Mouse (Mus musculus) liver, embryonic 14.5 days (tissue): ENCODE data around the gene Fermt2. TPM values are rescaled to one million over a fixed set of nuclear protein-coding genes. Genes with fewer than 3 reads are reported as not detected.

ENCODE experiments used
- ATAC-seq: fragments of 200-750 bp; cut with Nextera tagmentation; 2 replicates; pipeline ENCODE4 v1.8.0; 2017; ENCODE audit warnings: moderate number of reproducible peaks, mild to moderate bottlenecking, moderate library complexity; ENCODE audit not compliant: insufficient read depth
- DNase-seq, 3 experiments: peaks; one replicate each; pipeline ENCODE4 v3.0.0-alpha.2; 2012 to 2013; ENCODE audit warnings: low read depth in 3 of 3, low spot score in 3 of 3
- H3K27ac ChIP-seq: fragments of 300-500 bp; sonication (generic); 2 replicates; pipeline ENCODE4 v1.5.1; 2014; ENCODE audit warnings: moderate library complexity, mild to moderate bottlenecking, control low read depth, inconsistent platforms
- H3K27me3 ChIP-seq: fragments of 300-500 bp; sonication (generic); 2 replicates; pipeline ENCODE4 v1.6.1; 2014; ENCODE audit warnings: mild to moderate bottlenecking, low read length, moderate library complexity; ENCODE audit not compliant: control insufficient read depth, insufficient read depth
- H3K36me3 ChIP-seq: fragments of 300-500 bp; sonication (generic); replicated peaks from 2 replicates; pipeline ENCODE4 v1.6.1; 2014; ENCODE audit warnings: low read depth; ENCODE audit not compliant: control insufficient read depth, insufficient read depth
- H3K4me1 ChIP-seq, 2 experiments: fragments of 200-500 bp in 1 of 2; fragments of 300-500 bp in 1 of 2; sonication (generic) in 1 of 2; replicated peaks; 2 replicates each; pipeline ENCODE4 v1.6.1; 2012 to 2014; ENCODE audit warnings: antibody characterized with exemption in 1 of 2, inconsistent platforms in 1 of 2, low read length in 1 of 2; ENCODE audit not compliant: control insufficient read depth in 2 of 2, insufficient read depth in 2 of 2
- H3K4me2 ChIP-seq: fragments of 300-500 bp; sonication (generic); 2 replicates; pipeline ENCODE4 v1.6.1; 2014; ENCODE audit warnings: low read depth, mild to moderate bottlenecking, control low read depth, moderate library complexity
- H3K4me3 ChIP-seq, 2 experiments: fragments of 200-500 bp in 1 of 2; fragments of 300-500 bp in 1 of 2; sonication (generic) in 1 of 2; 2 replicates each; pipeline ENCODE4 v1.5.1; 2012 to 2014; ENCODE audit warnings: low read depth in 2 of 2, low read length in 2 of 2, mild to moderate bottlenecking in 2 of 2, control low read depth in 1 of 2, inconsistent platforms in 1 of 2, moderate library complexity in 1 of 2; ENCODE audit not compliant: insufficient read depth in 1 of 2
- H3K9ac ChIP-seq: fragments of 300-500 bp; sonication (generic); replicated peaks from 2 replicates; pipeline ENCODE4 v1.6.1; 2014; ENCODE audit warnings: mild to moderate bottlenecking, control low read depth, moderate library complexity
- H3K9me3 ChIP-seq: fragments of 300-500 bp; sonication (generic); 2 replicates; pipeline ENCODE4 v1.6.1; 2016; ENCODE audit warnings: low read length, mixed read lengths; ENCODE audit not compliant: control insufficient read depth
- CTCF ChIP-seq: IDR thresholded peaks from 2 replicates; pipeline ENCODE4 v1.5.1; 2016; ENCODE audit warnings: antibody characterized with exemption, low read depth, control low read depth
- EP300 ChIP-seq: IDR thresholded peaks from 2 replicates; pipeline ENCODE4 v1.6.1; 2016; ENCODE audit warnings: antibody characterized with exemption, low read depth
- WGBS: fragments of 180-500 bp; shearing (Covaris S2); extraction: QIAGEN DNeasy Blood & Tissue Kit; methylation state at CpG from one replicate; pipeline ENCODE4 v1.1.7; 2014; ENCODE audit not compliant: insufficient replicate concordance; 5-methylcytosine and 5-hydroxymethylcytosine counted together
- polyA plus RNA-seq, 2 experiments: library from polyadenylated mRNA; depleted of rRNA in 1 of 2; stranded (reverse) in 1 of 2; unstranded in 1 of 2; fragments of >200 nt; fragmentation: Nextera tagmentation in 1 of 2; extraction: Ambion mirVana in 1 of 2; gene quantifications; 2 replicates each; pipeline versions ENCODE4 v1.2.1 to v1.2.3; 2012 to 2014

Gene Fermt2
- polyA plus RNA-seq, 2 experiments: 13.6 to 25.5 TPM

GRCm38 (mm10) chr14:45561681-45562080 is 31.8 kb upstream of the Fermt2 start:
- 63% methylated on average over 6 of the region's 6 CpGs for WGBS
- Histone ChIP-seq H3K4me3 (no peak overlapping the region), H3K27me3 (no peaks in the 10 kb centered on the region), H3K9me3 (no peaks in the 10 kb centered on the region), H3K27ac (no peak overlapping the region), H3K4me1 (no peaks in the 10 kb centered on the region; a peak in 1 of 4 replicates), H3K4me2 (no peak overlapping the region), H3K9ac (no peak overlapping the region), H3K36me3 (no peaks in the 10 kb centered on the region)
- ATAC-seq: no peak
- TF ChIP-seq EP300 (no peak), CTCF (no peak)
- no peak for DNase-seq

- H3K4me2 ChIP-seq: no peak overlapping the region
- no peak overlapping the region for H3K4me3 ChIP-seq
- TF ChIP-seq EP300 (no peak), CTCF (no peak)
- H3K9me3 ChIP-seq: no peaks in the 10 kb centered on the region
- H3K9ac ChIP-seq: no peak overlapping the region
- WGBS: 73% methylated on average over 1 of the region's 1 CpGs
- H3K4me1 ChIP-seq: no peaks in the 10 kb centered on the region
- H3K27me3 ChIP-seq: no peaks in the 10 kb centered on the region
- no peak for DNase-seq
- H3K36me3 ChIP-seq: no peaks in the 10 kb centered on the region
- ATAC-seq: no peak
- no peak overlapping the region for H3K27ac ChIP-seq
Measured at GRCm38 (mm10) chr14:45559018-45559417, 29.1 kb upstream of the Fermt2 start.

- TF ChIP-seq EP300 (no peak), CTCF (no peak)
- Histone ChIP-seq H3K4me2 (no peak overlapping the region), H3K4me1 (peaks cover 0 to 2% of the 10 kb centered on the region in 2 experiments; a peak in 1 of 4 replicates), H3K9ac (no peak overlapping the region), H3K9me3 (no peaks in the 10 kb centered on the region), H3K4me3 (no peak overlapping the region), H3K27ac (no peak overlapping the region), H3K27me3 (no peaks in the 10 kb centered on the region), H3K36me3 (no peaks in the 10 kb centered on the region)
- WGBS: 70% methylated on average over 6 of the region's 6 CpGs
- ATAC-seq: no peak
- DNase-seq: no peak
Measured at GRCm38 (mm10) chr14:45554336-45554735, 24.4 kb upstream of the Fermt2 start.

GRCm38 (mm10) chr14:45553854-45554253 is 23.9 kb upstream of the Fermt2 start:
- no peak overlapping the region for H3K4me2 ChIP-seq
- WGBS: 48% methylated on average over 2 of the region's 2 CpGs

GRCm38 (mm10) chr14:45552431-45552830 is 22.5 kb upstream of the Fermt2 start:
- Histone ChIP-seq H3K36me3 (no peaks in the 10 kb centered on the region), H3K4me3 (no peak overlapping the region), H3K9ac (no peak overlapping the region), H3K27ac (no peak overlapping the region), H3K27me3 (no peaks in the 10 kb centered on the region), H3K9me3 (no peaks in the 10 kb centered on the region), H3K4me1 (peaks cover 0 to 2% of the 10 kb centered on the region in 2 experiments; a peak in 1 of 4 replicates), H3K4me2 (no peak overlapping the region)
- DNase-seq (no peak), ATAC-seq (no peak)
- no peak for TF ChIP-seq EP300
- 56% methylated on average over 4 of the region's 4 CpGs for WGBS

More at GRCm38 (mm10) chr14:45553854-45554253, 23.9 kb upstream of the Fermt2 start:
- Histone ChIP-seq H3K27me3 (no peaks in the 10 kb centered on the region), H3K4me1 (peaks cover 0 to 2% of the 10 kb centered on the region in 2 experiments; a peak in 1 of 4 replicates), H3K27ac (no peak overlapping the region), H3K4me3 (no peak overlapping the region), H3K36me3 (no peaks in the 10 kb centered on the region), H3K9me3 (no peaks in the 10 kb centered on the region), H3K9ac (no peak overlapping the region)
- DNase-seq: no peak
- ATAC-seq: no peak
- no peak for TF ChIP-seq CTCF
- TF ChIP-seq EP300: no peak
